Mouse (Mus musculus) intestine, postnatal 0 days (tissue): ENCODE measurements around the gene Rfx4. TPM values are rescaled to one million over a fixed set of nuclear protein-coding genes. Genes with fewer than 3 reads are reported as not detected.
A peak's percentile ranks its signal among the peaks of the same experiment; 100 is the strongest.

ENCODE experiments used
- ATAC-seq: fragments of 200-750 bp; cut with Nextera tagmentation; 2 replicates; pipeline ENCODE4 v1.8.0; 2017; ENCODE audit warnings: mild to moderate bottlenecking, moderate TSS enrichment, moderate library complexity
- H3K27ac ChIP-seq: fragments of 300-500 bp; sonication (generic); 2 replicates; pipeline ENCODE4 v1.5.1; 2014; ENCODE audit warnings: mild to moderate bottlenecking, low read depth, low read length, moderate library complexity
- H3K27me3 ChIP-seq: fragments of 300-500 bp; sonication (generic); replicated peaks from 2 replicates; pipeline ENCODE4 v1.6.1; 2014; ENCODE audit warnings: low read length, mixed read lengths; ENCODE audit not compliant: control insufficient read depth, insufficient read depth
- H3K36me3 ChIP-seq: fragments of 300-500 bp; sonication (generic); 2 replicates; pipeline ENCODE4 v1.6.1; 2014; ENCODE audit warnings: mild to moderate bottlenecking, moderate library complexity; ENCODE audit not compliant: control insufficient read depth, insufficient read depth
- H3K4me1 ChIP-seq: fragments of 300-500 bp; sonication (generic); replicated peaks from 2 replicates; pipeline ENCODE4 v1.6.1; 2014; ENCODE audit warnings: antibody characterized with exemption, low read length, mixed read lengths; ENCODE audit not compliant: control insufficient read depth, insufficient read depth
- H3K4me2 ChIP-seq: fragments of 300-500 bp; sonication (generic); replicated peaks from 2 replicates; pipeline ENCODE4 v1.6.1; 2014; ENCODE audit warnings: low read depth, mild to moderate bottlenecking, moderate library complexity
- H3K4me3 ChIP-seq: fragments of 300-500 bp; sonication (generic); 2 replicates; pipeline ENCODE4 v1.5.1; 2014; ENCODE audit warnings: low read depth, low read length
- H3K9ac ChIP-seq: fragments of 300-500 bp; sonication (generic); 2 replicates; pipeline ENCODE4 v1.6.1; 2014; ENCODE audit warnings: mild to moderate bottlenecking, low read depth, low read length
- H3K9me3 ChIP-seq: fragments of 300-500 bp; sonication (generic); 2 replicates; pipeline ENCODE4 v1.6.1; 2016; ENCODE audit warnings: mixed run types; ENCODE audit not compliant: control insufficient read depth
- CTCF ChIP-seq: sonication (generic); IDR thresholded peaks from 2 replicates; pipeline ENCODE4 v1.5.1; 2016; ENCODE audit warnings: low read depth, mild to moderate bottlenecking, control low read depth, antibody characterized with exemption, moderate library complexity
- WGBS: fragments of 180-500 bp; shearing (Covaris S2); extraction: QIAGEN DNeasy Blood & Tissue Kit; methylation state at CpG from one replicate; pipeline ENCODE4 v1.1.7; 2014; 5-methylcytosine and 5-hydroxymethylcytosine counted together
- polyA plus RNA-seq: library from polyadenylated mRNA; unstranded; fragments of >200 nt; fragmentation: Nextera tagmentation; extraction: Ambion mirVana; gene quantifications from 2 replicates; pipeline ENCODE4 v1.2.1, GENCODE M21; 2015

The Rfx4 gene
- polyA plus RNA-seq, 1 experiment from 2014 or later = not detected

DNA sequence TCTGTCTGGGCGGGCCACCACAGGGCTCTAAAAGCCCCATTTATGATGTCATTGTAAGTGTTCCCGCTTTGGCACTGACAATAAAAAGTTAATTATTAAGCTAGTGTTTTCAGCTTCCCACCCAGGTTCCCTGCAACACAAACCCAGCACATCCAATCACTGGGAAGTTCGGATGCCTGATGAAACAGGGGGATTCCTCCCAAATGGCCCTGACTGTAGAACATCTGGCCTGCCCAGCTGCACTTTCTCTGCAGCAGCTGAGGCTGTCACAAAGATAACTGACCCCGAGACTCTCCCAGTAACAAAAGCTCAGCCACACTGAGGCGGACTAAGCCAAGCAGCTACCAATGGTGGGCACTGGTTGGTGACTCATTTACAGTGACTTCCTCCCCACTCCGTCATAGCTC lies 130.4 kb downstream of the Rfx4 start:
- peak; percentile 90 for ATAC-seq
- Histone ChIP-seq H3K36me3 (no peaks in the 10 kb centered on the region), H3K4me1 (peaks cover 6% of the 10 kb centered on the region; the same call in 1 of the 2 replicates), H3K27me3 (no peaks in the 10 kb centered on the region), H3K4me3 (peak overlapping the region; percentile 24), H3K9ac (no peak overlapping the region), H3K9me3 (no peaks in the 10 kb centered on the region), H3K27ac (peak overlapping the region; percentile 31; the same call in 1 of the 2 replicates), H3K4me2 (peak overlapping the region; percentile 63)
- WGBS = 9% methylated on average over 6 of the region's 6 CpGs
- no peak for TF ChIP-seq CTCF

- peaks cover 6% of the 10 kb centered on the region; the same call in 1 of the 2 replicates for H3K4me1 ChIP-seq
- H3K9ac ChIP-seq = no peak overlapping the region
- 50% methylated on average over 8 of the region's 8 CpGs for WGBS
- H3K36me3 ChIP-seq = no peaks in the 10 kb centered on the region
- H3K4me2 ChIP-seq = peak overlapping the region; percentile 63
- H3K9me3 ChIP-seq = no peaks in the 10 kb centered on the region
- no peak for ATAC-seq
- peak overlapping the region; percentile 24; the same call in 1 of the 2 replicates for H3K4me3 ChIP-seq
- H3K27ac ChIP-seq = no peak overlapping the region
- no peaks in the 10 kb centered on the region for H3K27me3 ChIP-seq
- no peak for TF ChIP-seq CTCF
Measured at GRCm38 (mm10) chr10:84886785-84887184, 130.9 kb downstream of the Rfx4 start.

GRCm38 (mm10) chr10:84889096-84889846 lies 133.4 kb downstream of the Rfx4 start:
- WGBS = 73% methylated on average over 4 of the region's 4 CpGs
- ATAC-seq = no peak
- peaks cover 6% of the 10 kb centered on the region; the same call in 1 of the 2 replicates for H3K4me1 ChIP-seq
- no peak overlapping the region for H3K27ac ChIP-seq
- no peaks in the 10 kb centered on the region for H3K27me3 ChIP-seq
- H3K36me3 ChIP-seq = no peaks in the 10 kb centered on the region
- H3K4me2 ChIP-seq = no peak overlapping the region
- no peak for TF ChIP-seq CTCF
- no peaks in the 10 kb centered on the region for H3K9me3 ChIP-seq
- H3K4me3 ChIP-seq = no peak overlapping the region
- H3K9ac ChIP-seq = no peak overlapping the region

GRCm38 (mm10) chr10:84895810-84896358 lies 140.0 kb downstream of the Rfx4 start:
- Histone ChIP-seq H3K27me3 (no peaks in the 10 kb centered on the region), H3K4me3 (no peak overlapping the region), H3K9me3 (no peaks in the 10 kb centered on the region), H3K4me1 (no peaks in the 10 kb centered on the region), H3K4me2 (no peak overlapping the region), H3K9ac (no peak overlapping the region), H3K27ac (no peak overlapping the region), H3K36me3 (no peaks in the 10 kb centered on the region)
- 86% methylated on average over 10 of the region's 10 CpGs for WGBS
- no peak for TF ChIP-seq CTCF
- no peak for ATAC-seq

DNA sequence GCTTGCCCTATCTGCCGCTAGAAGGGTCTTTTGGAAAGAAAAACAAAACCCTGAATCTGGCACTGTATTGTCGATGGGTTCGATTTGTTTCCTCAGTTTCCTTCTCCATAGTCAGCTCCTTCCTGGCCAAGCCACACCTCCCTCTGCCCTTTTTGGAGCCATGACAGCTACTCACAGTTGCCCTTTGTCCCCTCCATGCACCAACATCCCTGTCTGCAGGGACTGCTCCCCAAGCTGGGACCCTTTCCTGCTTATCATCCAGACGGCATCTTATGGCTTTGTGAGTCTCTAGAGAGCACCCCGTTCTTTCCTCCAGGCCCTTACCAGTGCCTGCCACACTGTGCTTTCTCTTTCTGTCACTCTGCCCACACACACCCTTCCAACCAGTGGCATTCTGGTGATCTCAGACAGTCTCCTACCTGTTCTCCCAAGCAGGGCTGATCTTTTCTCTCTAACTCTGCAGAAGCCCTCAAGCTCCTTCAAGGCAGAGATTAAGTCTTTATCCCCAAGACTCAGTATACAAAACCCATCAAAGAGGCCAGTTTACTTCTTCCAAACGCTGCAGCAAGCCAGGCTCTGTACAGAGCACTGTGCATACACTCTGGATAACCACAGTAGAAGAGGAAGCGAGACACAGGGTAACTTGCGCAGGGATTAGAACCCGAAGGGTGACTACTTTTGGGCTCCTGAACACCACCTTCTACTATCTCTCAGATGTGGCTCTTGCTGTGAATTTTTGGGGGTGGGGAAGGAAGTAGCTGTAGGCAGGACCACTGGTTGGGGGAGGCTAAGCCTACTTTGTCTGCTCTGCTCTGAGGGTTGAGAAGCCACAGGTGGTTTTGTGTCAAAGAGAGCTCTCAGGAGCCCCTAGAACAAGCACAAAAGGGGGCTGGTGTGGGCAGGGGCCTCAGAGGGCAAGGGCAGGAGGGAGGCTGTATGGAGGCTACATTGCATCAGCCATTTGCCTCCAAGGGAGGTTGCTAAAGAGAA lies 141.4 kb downstream of the Rfx4 start:
- Histone ChIP-seq H3K9me3 (no peaks in the 10 kb centered on the region), H3K27me3 (no peaks in the 10 kb centered on the region), H3K4me1 (no peaks in the 10 kb centered on the region), H3K27ac (no peak overlapping the region), H3K9ac (no peak overlapping the region), H3K4me3 (no peak overlapping the region), H3K4me2 (no peak overlapping the region), H3K36me3 (no peaks in the 10 kb centered on the region)
- no peak for TF ChIP-seq CTCF
- WGBS = 62% methylated on average over 9 of the region's 9 CpGs
- ATAC-seq = no peak
